Mouse (Mus musculus): Measurements from ENCODE around the gene Olfr519. TPM values are rescaled to one million over a fixed set of nuclear protein-coding genes. Genes with fewer than 3 reads are reported as not detected.

Gene Olfr519
- total and polyA plus RNA-seq, 3 experiments, result not detected

Other genes with a start within 250 kb of the Olfr519 start
- not detected in 2 replicates for gene Olfr509, start 242.5 kb downstream of the Olfr519 start, total RNA-seq (2012; rRNA removed)
- gene Olfr509, start 242.5 kb downstream of the Olfr519 start, polyA plus RNA-seq (2012; ENCODE audit: insufficient read depth in 1 of 2, insufficient read length in 2 of 2, low read depth in 1 of 2, low replicate concordance in 2 of 2, missing spikeins in 1 of 2), result not detected
- not detected in 2 replicates for gene Olfr510, start 228.0 kb downstream of the Olfr519 start, total RNA-seq (2012; rRNA removed)
- not detected for gene Olfr510, start 228.0 kb downstream of the Olfr519 start, polyA plus RNA-seq (2012; ENCODE audit: insufficient read depth in 1 of 2, insufficient read length in 2 of 2, low read depth in 1 of 2, low replicate concordance in 2 of 2, missing spikeins in 1 of 2)
- not detected in 2 replicates for gene Olfr512, start 181.1 kb downstream of the Olfr519 start, total RNA-seq (2012; rRNA removed)
- gene Olfr512, start 181.1 kb downstream of the Olfr519 start, polyA plus RNA-seq (2012; ENCODE audit: insufficient read depth in 1 of 2, insufficient read length in 2 of 2, low read depth in 1 of 2, low replicate concordance in 2 of 2, missing spikeins in 1 of 2), result not detected
- not detected in 2 replicates for gene Olfr513, start 143.4 kb downstream of the Olfr519 start, total RNA-seq (2012; rRNA removed)
- not detected for gene Olfr513, start 143.4 kb downstream of the Olfr519 start, polyA plus RNA-seq (2012; ENCODE audit: insufficient read depth in 1 of 2, insufficient read length in 2 of 2, low read depth in 1 of 2, low replicate concordance in 2 of 2, missing spikeins in 1 of 2)
- gene Olfr514, start 68.4 kb downstream of the Olfr519 start, total RNA-seq (2012; rRNA removed), result not detected in 2 replicates
- gene Olfr514, start 68.4 kb downstream of the Olfr519 start, polyA plus RNA-seq (2012; ENCODE audit: insufficient read depth in 1 of 2, insufficient read length in 2 of 2, low read depth in 1 of 2, low replicate concordance in 2 of 2, missing spikeins in 1 of 2), result not detected
- not detected in 2 replicates for gene Olfr516, start 43.9 kb downstream of the Olfr519 start, total RNA-seq (2012; rRNA removed)
- not detected for gene Olfr516, start 43.9 kb downstream of the Olfr519 start, polyA plus RNA-seq (2012; ENCODE audit: insufficient read depth in 1 of 2, insufficient read length in 2 of 2, low read depth in 1 of 2, low replicate concordance in 2 of 2, missing spikeins in 1 of 2)
- not detected in 2 replicates for gene Olfr517, start 22.0 kb downstream of the Olfr519 start, total RNA-seq (2012; rRNA removed)
- not detected for gene Olfr517, start 22.0 kb downstream of the Olfr519 start, polyA plus RNA-seq (2012; ENCODE audit: insufficient read depth in 1 of 2, insufficient read length in 2 of 2, low read depth in 1 of 2, low replicate concordance in 2 of 2, missing spikeins in 1 of 2)
- gene Olfr518, start 9.4 kb downstream of the Olfr519 start, total RNA-seq (2012; rRNA removed), result not detected in 2 replicates
- gene Olfr518, start 9.4 kb downstream of the Olfr519 start, polyA plus RNA-seq (2012; ENCODE audit: insufficient read depth in 1 of 2, insufficient read length in 2 of 2, low read depth in 1 of 2, low replicate concordance in 2 of 2, missing spikeins in 1 of 2), result not detected
- gene Nlrp10, start 35.8 kb upstream of the Olfr519 start, total RNA-seq (2012; rRNA removed), result 0.35 and 0.52 TPM in 2 replicates
- gene Nlrp10, start 35.8 kb upstream of the Olfr519 start, polyA plus RNA-seq (2012; ENCODE audit: insufficient read depth in 1 of 2, insufficient read length in 2 of 2, low read depth in 1 of 2, low replicate concordance in 2 of 2, missing spikeins in 1 of 2), result under 1 TPM in 1 of 2 experiments, not detected in 1; 0.53 TPM
- gene Eif3f, start 40.0 kb upstream of the Olfr519 start, total RNA-seq (2012; rRNA removed), result 123 and 145 TPM in 2 replicates
- 100 to 1,000 TPM; 226 to 283 TPM for gene Eif3f, start 40.0 kb upstream of the Olfr519 start, polyA plus RNA-seq (2012; ENCODE audit: insufficient read depth in 1 of 2, insufficient read length in 2 of 2, low read depth in 1 of 2, low replicate concordance in 2 of 2, missing spikeins in 1 of 2)
- gene Tub, start 55.9 kb upstream of the Olfr519 start, total RNA-seq (2012; rRNA removed), result not detected in 2 replicates
- gene Tub, start 55.9 kb upstream of the Olfr519 start, polyA plus RNA-seq (2012; ENCODE audit: insufficient read depth in 1 of 2, insufficient read length in 2 of 2, low read depth in 1 of 2, low replicate concordance in 2 of 2, missing spikeins in 1 of 2), result not detected
- not detected in 2 replicates for gene Ric3, start 188.9 kb upstream of the Olfr519 start, total RNA-seq (2012; rRNA removed)
- not detected for gene Ric3, start 188.9 kb upstream of the Olfr519 start, polyA plus RNA-seq (2012; ENCODE audit: insufficient read depth in 1 of 2, insufficient read length in 2 of 2, low read depth in 1 of 2, low replicate concordance in 2 of 2, missing spikeins in 1 of 2)

Data from MEL (cell line).